30 mouse cellular contexts compared by ENCODE assay signal in genomic region chr7:43622927-43623326, GRCm38 (mm10). TPM values are rescaled to one million over a fixed set of nuclear protein-coding genes. Genes with fewer than 3 reads are reported as not detected.
DNase-seq lines count a peak whose midpoint lies in the region; ATAC-seq lines count a peak whose summit lies in the region.
"Had no signal": no experiment of that assay in that cellular context is flagged by ENCODE, and none has a peak within 500 bp of the region (broad histone marks: within the 10 kb centered on the region; RNA-seq: fewer than 3 reads in every experiment).

No protein-coding gene starts in this region.

- peak; percentile 41 for DNase-seq in heart, adult 11 months
- DNase-seq in heart, postnatal 14 days, result no peak
- no peak for DNase-seq in hindbrain, embryonic 11.5 days (ENCODE audit: low spot score)
- DNase-seq in spleen, postnatal 36 days (ENCODE audit: low spot score in 2 of 2), result no peak
- DNase-seq: adrenal gland, adult 8-10 months; adrenal gland, postnatal 14 days; adrenal gland, postnatal 36 days; B cell, adult 2 months; cerebellum, adult 11-12 months; cerebellum, adult 2 months; cerebellum, adult 9-10 months; cerebellum, postnatal 10 days; cerebellum, postnatal 25 days; embryo, embryonic 11 days had no signal

- H3K36me3 ChIP-seq in hindbrain, embryonic 11.5 days (ENCODE audit: control insufficient read depth, insufficient read depth, low read length), result no peaks in the 10 kb centered on the region
- H3K36me3 ChIP-seq: embryonic facial prominence, embryonic 13.5 days; embryonic facial prominence, embryonic 15.5 days; forebrain, embryonic 10.5 days; forebrain, embryonic 12.5 days; G1E had no signal

- 84% methylated on average over 7 of the region's 7 CpGs for WGBS in hindbrain, embryonic 11.5 days

- H3K27ac ChIP-seq in hindbrain, embryonic 11.5 days (ENCODE audit: low read depth, low read length), result no peak overlapping the region
- H3K27ac ChIP-seq: embryonic facial prominence, embryonic 13.5 days; embryonic facial prominence, embryonic 15.5 days; forebrain, embryonic 10.5 days; forebrain, embryonic 12.5 days had no signal

- intact Hi-C loops in heart, postnatal 14 days (cut with DNase I), result no loop called here

- no peak overlapping the region for H3K4me3 ChIP-seq in hindbrain, embryonic 11.5 days (ENCODE audit: low read depth, low read length)
- H3K4me3 ChIP-seq: embryonic facial prominence, embryonic 13.5 days; embryonic facial prominence, embryonic 15.5 days; erythroblast, embryonic 14.5 days; forebrain, embryonic 10.5 days; forebrain, embryonic 12.5 days had no signal

- H3K9ac ChIP-seq in hindbrain, embryonic 11.5 days (ENCODE audit: low read depth, low read length), result no peak overlapping the region
- H3K9ac ChIP-seq: embryonic facial prominence, embryonic 13.5 days; embryonic facial prominence, embryonic 15.5 days; forebrain, embryonic 12.5 days had no signal

- H3K4me2 ChIP-seq in hindbrain, embryonic 11.5 days (replicated peaks; ENCODE audit: low read depth, low read length), result no peak overlapping the region
- H3K4me2 ChIP-seq: embryonic facial prominence, embryonic 13.5 days; embryonic facial prominence, embryonic 15.5 days; forebrain, embryonic 12.5 days had no signal

- no peaks in the 10 kb centered on the region for H3K9me3 ChIP-seq in hindbrain, embryonic 11.5 days (ENCODE audit: control insufficient read depth, low read length)
- H3K9me3 ChIP-seq: embryonic facial prominence, embryonic 13.5 days; embryonic facial prominence, embryonic 15.5 days; forebrain, embryonic 10.5 days; forebrain, embryonic 12.5 days; G1E had no signal

- H3K4me1 ChIP-seq in hindbrain, embryonic 11.5 days (replicated peaks; ENCODE audit: control insufficient read depth, insufficient read depth, low read length), result no peaks in the 10 kb centered on the region
- H3K4me1 ChIP-seq: embryonic facial prominence, embryonic 13.5 days; embryonic facial prominence, embryonic 15.5 days; forebrain, embryonic 12.5 days had no signal

- ATAC-seq in hematopoietic stem cell, adult 5-6 weeks (replicated peaks in 1 of 2; ENCODE audit: insufficient read depth in 1 of 2, low FRiP score in 2 of 2, low TSS enrichment in 1 of 2, low read depth in 1 of 2, poor library complexity in 2 of 2, severe bottlenecking in 2 of 2), result peak; percentile 29 to 49; a peak in 2 of 4 replicates
- peak; percentile 68 for ATAC-seq in megakaryocyte progenitor cell, adult 5-6 weeks (replicated peaks; ENCODE audit: poor library complexity)
- ATAC-seq in hindbrain, embryonic 11.5 days (ENCODE audit: low FRiP score), result no peak
- ATAC-seq: activated CD4-positive, CD25-positive, alpha-beta regulatory T cell, adult 4 months; CD4-positive, CD25-positive, alpha-beta regulatory T cell, adult 4 months; forebrain, embryonic 14.5 days; forebrain, embryonic 16.5 days; Patski had no signal

- H3K27me3 ChIP-seq in hindbrain, embryonic 11.5 days (ENCODE audit: control insufficient read depth, insufficient read depth, low read length), result no peaks in the 10 kb centered on the region
- H3K27me3 ChIP-seq: CH12.LX; embryonic facial prominence, embryonic 13.5 days; embryonic facial prominence, embryonic 15.5 days; forebrain, embryonic 12.5 days; Patski had no signal

RNA-seq across cellular contexts. Expression of gene Ceacam18, which starts 11.6 kb away (rescaled TPM):
- total RNA-seq in heart, postnatal 14 days (2021), result not detected
- not detected in 2 replicates for total RNA-seq in hematopoietic stem cell, adult 5-6 weeks (2017)
- not detected in 2 replicates for total RNA-seq in megakaryocyte progenitor cell, adult 5-6 weeks (2015)
- total RNA-seq in megakaryocyte progenitor cell, adult 5-6 weeks (2017), result not detected in 2 replicates
- polyA plus RNA-seq in hindbrain, embryonic 11.5 days (2014; fragmentation: Nextera tagmentation; extraction: Ambion mirVana), result not detected in 2 replicates
- total RNA-seq: adrenal gland, adult 18-20 months; adrenal gland, postnatal 36 days; CH12.LX had no signal
- polyA plus RNA-seq: activated CD4-positive, CD25-positive, alpha-beta regulatory T cell, adult 4 months; CD4-positive, CD25-positive, alpha-beta regulatory T cell, adult 4 months; embryonic facial prominence, embryonic 11.5 days; embryonic facial prominence, embryonic 13.5 days; embryonic facial prominence, embryonic 15.5 days; erythroblast, embryonic 14.5 days; forebrain, embryonic 10.5 days; forebrain, embryonic 12.5 days; forebrain, embryonic 14.5 days; forebrain, embryonic 16.5 days; G1E had no signal

RNA-seq across cellular contexts. Expression of gene Zfp819, which starts 16.0 kb away (rescaled TPM):
- total RNA-seq in heart, postnatal 14 days (2021), result not detected
- total RNA-seq in hematopoietic stem cell, adult 5-6 weeks (2017), result not detected in 2 replicates
- total RNA-seq in megakaryocyte progenitor cell, adult 5-6 weeks (2015), result 0.96 and 1.8 TPM in 2 replicates
- total RNA-seq in megakaryocyte progenitor cell, adult 5-6 weeks (2017), result 0.91 and 2.2 TPM in 2 replicates
- polyA plus RNA-seq in hindbrain, embryonic 11.5 days (2014; fragmentation: Nextera tagmentation; extraction: Ambion mirVana), result 0.43 and 1.3 TPM in 2 replicates
- total RNA-seq: adrenal gland, adult 8-10 months; adrenal gland, postnatal 14 days; CH12.LX had no signal
- polyA plus RNA-seq: CD4-positive, CD25-positive, alpha-beta regulatory T cell, adult 4 months; embryonic facial prominence, embryonic 13.5 days; G1E had no signal

RNA-seq across cellular contexts. Expression of gene Siglece, which starts 37.0 kb away (rescaled TPM):
- 1 to 10 TPM; 1.2 TPM for total RNA-seq in heart, postnatal 14 days (2021)
- total RNA-seq in hematopoietic stem cell, adult 5-6 weeks (2017), result 1.7 and 4.1 TPM in 2 replicates
- total RNA-seq in megakaryocyte progenitor cell, adult 5-6 weeks (2015), result 7.2 and 13.1 TPM in 2 replicates
- total RNA-seq in megakaryocyte progenitor cell, adult 5-6 weeks (2017), result 7.2 and 8.9 TPM in 2 replicates
- 0.42 and 0.46 TPM in 2 replicates for polyA plus RNA-seq in hindbrain, embryonic 11.5 days (2014; fragmentation: Nextera tagmentation; extraction: Ambion mirVana)
- total RNA-seq: CH12.LX had no signal
- polyA plus RNA-seq: embryonic facial prominence, embryonic 11.5 days; erythroblast, embryonic 14.5 days; G1E had no signal

RNA-seq across cellular contexts. Expression of gene Zfp719, which starts 43.5 kb away (rescaled TPM):
- 1 to 10 TPM; 5.8 to 7.3 TPM for total RNA-seq in heart, postnatal 14 days (2021)
- 10.9 and 15.6 TPM in 2 replicates for total RNA-seq in hematopoietic stem cell, adult 5-6 weeks (2017)
- 11.6 and 12.4 TPM in 2 replicates for total RNA-seq in megakaryocyte progenitor cell, adult 5-6 weeks (2015)
- 6.8 and 7.3 TPM in 2 replicates for total RNA-seq in megakaryocyte progenitor cell, adult 5-6 weeks (2017)
- 17.1 and 18.5 TPM in 2 replicates for polyA plus RNA-seq in hindbrain, embryonic 11.5 days (2014; fragmentation: Nextera tagmentation; extraction: Ambion mirVana)
- polyA plus RNA-seq: erythroblast, embryonic 14.5 days had no signal

RNA-seq across cellular contexts. Expression of gene Ctu1, which starts 48.9 kb away (rescaled TPM):
- total RNA-seq in heart, postnatal 14 days (2021), result 1 to 10 TPM; 3.9 to 4.0 TPM
- total RNA-seq in hematopoietic stem cell, adult 5-6 weeks (2017), result 6.3 and 9.8 TPM in 2 replicates
- 7.1 and 7.5 TPM in 2 replicates for total RNA-seq in megakaryocyte progenitor cell, adult 5-6 weeks (2015)
- total RNA-seq in megakaryocyte progenitor cell, adult 5-6 weeks (2017), result 5.4 and 6.1 TPM in 2 replicates
- polyA plus RNA-seq in hindbrain, embryonic 11.5 days (2014; fragmentation: Nextera tagmentation; extraction: Ambion mirVana), result 9.0 and 9.7 TPM in 2 replicates
